ENCODE assay signal across 8 mouse cellular contexts in the genomic region with DNA sequence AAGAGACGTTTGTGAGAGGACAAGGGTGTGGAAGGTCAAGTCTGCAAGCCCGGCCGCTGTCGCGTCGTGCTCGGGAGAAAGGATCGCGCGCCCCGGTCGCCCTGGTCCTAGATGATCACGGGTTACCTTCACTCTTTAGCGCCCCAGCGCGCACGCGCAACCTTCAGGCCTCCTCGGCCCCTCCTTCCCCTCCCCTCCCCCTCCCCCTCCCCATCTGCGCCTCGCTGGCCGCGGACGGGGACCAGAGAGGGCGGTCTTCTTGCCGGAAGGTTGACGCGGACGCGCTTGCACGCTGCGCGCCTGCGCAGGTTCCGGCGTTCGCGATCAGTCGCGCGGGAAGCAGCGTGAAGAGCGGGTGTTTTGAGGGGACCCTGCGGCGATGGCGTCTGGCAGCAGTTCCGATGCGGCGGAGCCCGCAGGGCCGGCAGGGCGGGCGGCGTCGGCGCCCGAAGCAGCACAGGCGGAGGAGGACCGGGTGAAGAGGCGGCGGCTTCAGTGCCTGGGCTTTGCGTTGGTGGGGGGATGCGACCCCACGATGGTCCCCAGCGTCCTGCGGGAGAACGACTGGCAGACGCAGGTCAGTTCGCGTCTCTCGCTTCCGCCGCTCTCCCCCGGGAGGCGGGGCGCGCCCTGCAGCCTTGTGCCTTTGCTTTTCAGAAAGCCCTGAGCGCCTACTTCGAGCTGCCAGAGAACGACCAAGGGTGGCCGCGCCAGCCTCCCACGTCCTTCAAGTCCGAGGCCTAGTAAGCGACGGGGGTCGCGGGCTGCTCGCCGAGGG. TPM values are rescaled to one million over a fixed set of nuclear protein-coding genes. Genes with fewer than 3 reads are reported as not detected.
DNase-seq lines count a peak whose midpoint lies in the region; ATAC-seq and TF ChIP-seq lines count a peak whose summit lies in the region.

TSS of gene Acot13 (minus strand) at position 188 of the 778 bp plus-strand sequence.
TSS of gene Tdp2 (plus strand) at position 327 of the 778 bp plus-strand sequence.

- H3K79me2 ChIP-seq in C2C12 (ENCODE audit: control insufficient read depth, insufficient read depth), result peaks cover 61% of the 10 kb centered on the region

- H3K36me3 ChIP-seq in C2C12 (ENCODE audit: control insufficient read depth, insufficient read depth), result peaks cover 21% of the 10 kb centered on the region
- H3K36me3 ChIP-seq in erythroblast, embryonic 14.5 days (ENCODE audit: control insufficient read depth), result peaks cover 41% of the 10 kb centered on the region
- H3K36me3 ChIP-seq in heart, embryonic 12.5 days, result peaks cover 6% of the 10 kb centered on the region; the same call in 1 of the 2 replicates
- H3K36me3 ChIP-seq in kidney, postnatal 0 days (ENCODE audit: insufficient read depth, low read length), result no peaks in the 10 kb centered on the region
- peaks cover 3% of the 10 kb centered on the region; the same call in 1 of the 2 replicates for H3K36me3 ChIP-seq in liver, embryonic 11.5 days (ENCODE audit: control insufficient read depth, insufficient read depth, low read length)
- H3K36me3 ChIP-seq in stomach, embryonic 14.5 days (ENCODE audit: control insufficient read depth, insufficient read depth, low read length), result no peaks in the 10 kb centered on the region

- DNase-seq in brain, embryonic 14.5 days (ENCODE audit: low read depth), result peak; percentile 99
- peak; percentile 96 for DNase-seq in kidney, postnatal 0 days (ENCODE audit: low spot score)
- DNase-seq in liver, embryonic 11.5 days (ENCODE audit: low spot score), result peak; percentile 97
- peak; percentile 97 for DNase-seq in naive thymus-derived CD4-positive, alpha-beta T cell, adult 2 months (ENCODE audit: low read depth)

- H3K9me3 ChIP-seq in erythroblast, embryonic 14.5 days (ENCODE audit: control insufficient read depth, low read length), result no peaks in the 10 kb centered on the region
- no peaks in the 10 kb centered on the region for H3K9me3 ChIP-seq in heart, embryonic 12.5 days (replicated peaks)
- H3K9me3 ChIP-seq in kidney, postnatal 0 days (replicated peaks; ENCODE audit: low read length), result no peaks in the 10 kb centered on the region
- no peaks in the 10 kb centered on the region for H3K9me3 ChIP-seq in liver, embryonic 11.5 days (ENCODE audit: control insufficient read depth, low read length)
- no peaks in the 10 kb centered on the region for H3K9me3 ChIP-seq in stomach, embryonic 14.5 days (ENCODE audit: control insufficient read depth, low read depth, low read length)

- ATAC-seq in heart, embryonic 12.5 days (ENCODE audit: insufficient number of reproducible peaks, low FRiP score), result peak; percentile 97
- ATAC-seq in kidney, postnatal 0 days (replicated peaks; ENCODE audit: low FRiP score, low read depth), result peak; percentile 95
- peak; percentile 94 for ATAC-seq in liver, embryonic 11.5 days (replicated peaks; ENCODE audit: low FRiP score)
- peak; percentile 97 for ATAC-seq in stomach, embryonic 14.5 days (ENCODE audit: insufficient number of reproducible peaks, insufficient read depth, low FRiP score, low read depth)

- H3K9ac ChIP-seq in heart, embryonic 12.5 days, result peak within 1 kb of the TSS; percentile 93
- H3K9ac ChIP-seq in kidney, postnatal 0 days (ENCODE audit: low read depth, low read length), result peak within 1 kb of the TSS; percentile 94
- H3K9ac ChIP-seq in liver, embryonic 11.5 days (ENCODE audit: low read depth, low read length), result peak within 1 kb of the TSS; percentile 96
- H3K9ac ChIP-seq in stomach, embryonic 14.5 days (replicated peaks; ENCODE audit: low read depth, low read length), result peak within 1 kb of the TSS; percentile 94

- peak within 1 kb of the TSS; percentile 93 for H3K27ac ChIP-seq in heart, embryonic 12.5 days (ENCODE audit: poor library complexity, severe bottlenecking)
- H3K27ac ChIP-seq in kidney, postnatal 0 days, result peak within 1 kb of the TSS; percentile 94
- peak within 1 kb of the TSS; percentile 92 for H3K27ac ChIP-seq in liver, embryonic 11.5 days (ENCODE audit: low read depth, low read length)
- peak within 1 kb of the TSS; percentile 94 for H3K27ac ChIP-seq in stomach, embryonic 14.5 days (ENCODE audit: low read length)

- no peak for TF ChIP-seq CTCF in C2C12 (IDR thresholded peaks at IDR 0.05; ENCODE audit: control insufficient read depth, insufficient read depth, insufficient read length)
- TF ChIP-seq CTCF in brain, embryonic 14.5 days (IDR thresholded peaks at IDR 0.05; ENCODE audit: borderline replicate concordance, extremely low read depth, insufficient read depth, insufficient read length), result no peak
- TF ChIP-seq CTCF in kidney, postnatal 0 days (IDR thresholded peaks at IDR 0.05; ENCODE audit: low read depth), result peak; percentile 27; the same call in 1 of the 2 replicates

- peak within 1 kb of the TSS; percentile 98 for H3ac ChIP-seq in C2C12 (ENCODE audit: control insufficient read depth, insufficient read length, low read depth)

- peak within 1 kb of the TSS; percentile 89 for H3K4me3 ChIP-seq in C2C12 (ENCODE audit: insufficient read depth, poor library complexity, severe bottlenecking)
- peak within 1 kb of the TSS; percentile 79 for H3K4me3 ChIP-seq in erythroblast, embryonic 14.5 days (replicated peaks)
- peak within 1 kb of the TSS; percentile 87 for H3K4me3 ChIP-seq in heart, embryonic 12.5 days
- peak within 1 kb of the TSS; percentile 91 for H3K4me3 ChIP-seq in kidney, postnatal 0 days (replicated peaks; ENCODE audit: low read depth, low read length)
- peak within 1 kb of the TSS; percentile 97 for H3K4me3 ChIP-seq in liver, embryonic 11.5 days (ENCODE audit: low read depth, low read length)
- peak within 1 kb of the TSS; percentile 76 for H3K4me3 ChIP-seq in stomach, embryonic 14.5 days (ENCODE audit: low read depth, low read length)

- under 1% methylated on average over 90 of the region's 90 CpGs for WGBS in heart, embryonic 12.5 days
- WGBS in kidney, postnatal 0 days, result under 1% methylated on average over 86 of the region's 90 CpGs
- WGBS in liver, embryonic 11.5 days, result under 1% methylated on average over 90 of the region's 90 CpGs
- WGBS in stomach, embryonic 14.5 days, result under 1% methylated on average over 87 of the region's 90 CpGs

- peaks cover 36% of the 10 kb centered on the region for H3K4me1 ChIP-seq in erythroblast, embryonic 14.5 days (ENCODE audit: control insufficient read depth)
- peaks cover 23% of the 10 kb centered on the region for H3K4me1 ChIP-seq in heart, embryonic 12.5 days (replicated peaks)
- peaks cover 8% of the 10 kb centered on the region for H3K4me1 ChIP-seq in kidney, postnatal 0 days (replicated peaks; ENCODE audit: insufficient read depth, low read length)
- H3K4me1 ChIP-seq in liver, embryonic 11.5 days (replicated peaks; ENCODE audit: control insufficient read depth, insufficient read depth, low read length), result peaks cover 14% of the 10 kb centered on the region; the same call in 1 of the 2 replicates
- H3K4me1 ChIP-seq in stomach, embryonic 14.5 days (ENCODE audit: control insufficient read depth, insufficient read depth, low read length), result peaks cover 18% of the 10 kb centered on the region

- peak; percentile 93 for TF ChIP-seq POLR2A in brain, embryonic 14.5 days (IDR thresholded peaks at IDR 0.05; ENCODE audit: borderline replicate concordance, extremely low read depth, insufficient read depth, insufficient read length, poor library complexity, severe bottlenecking)

- peak within 1 kb of the TSS; percentile 89 for H3K4me2 ChIP-seq in heart, embryonic 12.5 days
- peak within 1 kb of the TSS; percentile 74 for H3K4me2 ChIP-seq in kidney, postnatal 0 days (ENCODE audit: low read length)
- H3K4me2 ChIP-seq in liver, embryonic 11.5 days, result peak within 1 kb of the TSS; percentile 88
- peak within 1 kb of the TSS; percentile 74 for H3K4me2 ChIP-seq in stomach, embryonic 14.5 days (replicated peaks; ENCODE audit: low read depth, low read length)

- no peaks in the 10 kb centered on the region for H3K27me3 ChIP-seq in C2C12 (ENCODE audit: control insufficient read depth, insufficient read depth, insufficient read length)
- H3K27me3 ChIP-seq in erythroblast, embryonic 14.5 days (ENCODE audit: control insufficient read depth), result no peaks in the 10 kb centered on the region
- no peaks in the 10 kb centered on the region for H3K27me3 ChIP-seq in heart, embryonic 12.5 days (replicated peaks)
- H3K27me3 ChIP-seq in kidney, postnatal 0 days (ENCODE audit: insufficient read depth, low read length), result no peaks in the 10 kb centered on the region
- H3K27me3 ChIP-seq in liver, embryonic 11.5 days (replicated peaks; ENCODE audit: control insufficient read depth, insufficient read depth, low read length), result no peaks in the 10 kb centered on the region
- H3K27me3 ChIP-seq in stomach, embryonic 14.5 days (ENCODE audit: control insufficient read depth, insufficient read depth, low read length), result no peaks in the 10 kb centered on the region

- peaks cover 49% of the 10 kb centered on the region for H3K79me3 ChIP-seq in C2C12 (ENCODE audit: low read depth)

TF ChIP-seq in C2C12, 6 proteins besides CTCF, POLR2A, EP300 and RAD21:
- TF ChIP-seq MYOG (IDR thresholded peaks at IDR 0.05; ENCODE audit: control insufficient read depth, extremely low read depth, insufficient read length) (no peak), CEBPB (IDR thresholded peaks at IDR 0.05; ENCODE audit: low read depth) (no peak), FOSL1 (IDR thresholded peaks at IDR 0.05; ENCODE audit: insufficient read depth, low read length, poor library complexity, severe bottlenecking) (no peak), USF1 (IDR thresholded peaks at IDR 0.05; ENCODE audit: low read depth) (no peak), MAX (IDR thresholded peaks at IDR 0.05) (no peak), MYOD1 (IDR thresholded peaks at IDR 0.05; ENCODE audit: control insufficient read depth, insufficient read length, low read depth) (no peak)

RNA-seq across cellular contexts. Expression of gene Acot13, which starts in this region (rescaled TPM):
- polyA plus RNA-seq in C2C12 (2012; fragmentation: generic; extraction: Trizol), result 44.4 TPM
- polyA plus RNA-seq in brain, embryonic 14.5 days (2012; rRNA removed), result 33.9 and 38.0 TPM in 2 replicates
- 3.5 and 5.2 TPM in 2 replicates for polyA plus RNA-seq in erythroblast, embryonic 14.5 days (2012)
- 187 and 195 TPM in 2 replicates for polyA plus RNA-seq in heart, embryonic 12.5 days (2016; fragmentation: Nextera tagmentation; extraction: Ambion mirVana)
- polyA plus RNA-seq in kidney, postnatal 0 days (2015; fragmentation: Nextera tagmentation; extraction: Ambion mirVana), result 238 and 244 TPM in 2 replicates
- polyA plus RNA-seq in liver, embryonic 11.5 days (2014; fragmentation: Nextera tagmentation; extraction: Ambion mirVana), result 88.1 and 95.1 TPM in 2 replicates
- polyA plus RNA-seq in stomach, embryonic 14.5 days (2014; fragmentation: Nextera tagmentation; extraction: Ambion mirVana), result 84.6 and 84.8 TPM in 2 replicates

RNA-seq across cellular contexts. Expression of gene Tdp2, which starts in this region (rescaled TPM):
- 10.5 TPM for polyA plus RNA-seq in C2C12 (2012; fragmentation: generic; extraction: Trizol)
- polyA plus RNA-seq in brain, embryonic 14.5 days (2012; rRNA removed), result 46.8 and 63.3 TPM in 2 replicates
- polyA plus RNA-seq in erythroblast, embryonic 14.5 days (2012), result 2.3 and 3.1 TPM in 2 replicates
- 38.5 and 38.9 TPM in 2 replicates for polyA plus RNA-seq in heart, embryonic 12.5 days (2016; fragmentation: Nextera tagmentation; extraction: Ambion mirVana)
- 50.8 and 51.8 TPM in 2 replicates for polyA plus RNA-seq in kidney, postnatal 0 days (2015; fragmentation: Nextera tagmentation; extraction: Ambion mirVana)
- polyA plus RNA-seq in liver, embryonic 11.5 days (2014; fragmentation: Nextera tagmentation; extraction: Ambion mirVana), result 55.4 and 59.6 TPM in 2 replicates
- polyA plus RNA-seq in stomach, embryonic 14.5 days (2014; fragmentation: Nextera tagmentation; extraction: Ambion mirVana), result 58.3 and 61.7 TPM in 2 replicates

Comparison
In these comparisons a context has a peak if more than half of its experiments do, and no peak if none do; other contexts are left out.
1. Peak in every context shown above with its lines: DNase-seq, ATAC-seq, H3K4me3 ChIP-seq and H3K27ac ChIP-seq.